In the genomic region with DNA sequence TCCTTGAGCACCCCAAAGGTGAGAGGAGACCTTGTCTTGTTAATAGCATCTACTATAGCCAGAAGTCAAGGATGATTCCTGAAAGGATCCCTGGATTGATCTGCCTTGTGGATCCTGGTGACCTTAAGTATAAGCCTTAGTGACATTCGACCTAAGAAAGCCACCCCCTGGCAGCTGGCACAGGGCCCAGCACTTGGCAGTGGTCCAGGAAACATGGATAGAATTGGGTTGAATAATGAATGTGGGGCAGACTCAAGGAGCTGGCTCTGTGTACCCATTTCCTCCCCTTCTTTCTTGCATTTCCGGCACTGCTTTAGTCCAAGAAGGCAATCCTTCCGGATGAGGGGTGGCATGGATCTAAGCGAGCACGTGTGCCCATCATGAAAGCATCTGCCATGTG, we compare ENCODE assay signal across 18 mouse cellular contexts.
DNase-seq lines count a peak whose midpoint lies in the region; ATAC-seq lines count a peak whose summit lies in the region.
"Had no signal": no experiment of that assay in that cellular context is flagged by ENCODE, and none has a peak within 500 bp of the region (broad histone marks: within the 10 kb centered on the region; RNA-seq: fewer than 3 reads in every experiment).

No protein-coding gene starts in this region.

- DNase-seq in adrenal gland, postnatal 10 days: peak; percentile 29
- DNase-seq in adrenal gland, adult 18-20 months (ENCODE audit: low spot score in 2 of 2): no peak
- peak; percentile 34 for DNase-seq in kidney, postnatal 10 days
- DNase-seq in retina, postnatal 1 day: peak; percentile 46
- DNase-seq in retina, embryonic 14.5 days (ENCODE audit: low spot score): no peak
- DNase-seq: adrenal gland, postnatal 25 days; gastrocnemius, adult 2 months; kidney, adult 18-20 months; layer of hippocampus, postnatal 36 days; lung, postnatal 14 days had no signal

- 86% methylated on average over 5 of the region's 5 CpGs for WGBS in kidney, embryonic 14.5 days
- WGBS in limb, embryonic 13.5 days: 52% methylated on average over 5 of the region's 5 CpGs
- WGBS in heart, embryonic 11.5 days (ENCODE audit: insufficient replicate concordance): 69% methylated on average over 5 of the region's 5 CpGs

- no peaks in the 10 kb centered on the region for H3K36me3 ChIP-seq in kidney, embryonic 14.5 days (ENCODE audit: control insufficient read depth, insufficient read depth, low read length)
- H3K36me3 ChIP-seq in limb, embryonic 13.5 days: no peaks in the 10 kb centered on the region
- no peaks in the 10 kb centered on the region for H3K36me3 ChIP-seq in heart, embryonic 11.5 days (ENCODE audit: control insufficient read depth, insufficient read depth, low read length)
- H3K36me3 ChIP-seq: forebrain, embryonic 10.5 days; heart, embryonic 13.5 days; hindbrain, embryonic 10.5 days; liver, embryonic 15.5 days; neural tube, embryonic 13.5 days had no signal

- H3K27ac ChIP-seq in kidney, embryonic 14.5 days (ENCODE audit: low read depth, low read length): no peak overlapping the region
- peak overlapping the region; percentile 61; the same call in 1 of the 2 replicates for H3K27ac ChIP-seq in limb, embryonic 13.5 days
- H3K27ac ChIP-seq in heart, embryonic 11.5 days (ENCODE audit: low read depth, low read length): no peak overlapping the region
- H3K27ac ChIP-seq: forebrain, embryonic 10.5 days; gastrocnemius, adult 2 months; heart, embryonic 13.5 days; hindbrain, embryonic 10.5 days; liver, embryonic 15.5 days; neural tube, embryonic 13.5 days had no signal

- no peaks in the 10 kb centered on the region for H3K9me3 ChIP-seq in kidney, embryonic 14.5 days (ENCODE audit: control insufficient read depth, low read length)
- peaks cover 6% of the 10 kb centered on the region; the same call in 1 of the 2 replicates for H3K9me3 ChIP-seq in limb, embryonic 13.5 days
- H3K9me3 ChIP-seq in heart, embryonic 11.5 days (replicated peaks; ENCODE audit: control insufficient read depth, low read length): peaks cover 6% of the 10 kb centered on the region; the same call in 1 of the 2 replicates
- H3K9me3 ChIP-seq: forebrain, embryonic 10.5 days; hindbrain, embryonic 10.5 days; liver, embryonic 15.5 days; neural tube, embryonic 13.5 days had no signal

- no peak overlapping the region for H3K4me3 ChIP-seq in kidney, embryonic 14.5 days (ENCODE audit: low read length)
- no peak overlapping the region for H3K4me3 ChIP-seq in limb, embryonic 13.5 days
- no peak overlapping the region for H3K4me3 ChIP-seq in heart, embryonic 11.5 days (ENCODE audit: low read depth, low read length)
- H3K4me3 ChIP-seq: forebrain, embryonic 10.5 days; gastrocnemius, adult 2 months; heart, embryonic 13.5 days; hindbrain, embryonic 10.5 days; liver, embryonic 15.5 days; neural tube, embryonic 13.5 days had no signal

- H3K9ac ChIP-seq in kidney, embryonic 14.5 days (ENCODE audit: low read depth, low read length): no peak overlapping the region
- H3K9ac ChIP-seq in limb, embryonic 13.5 days: no peak overlapping the region
- H3K9ac ChIP-seq in heart, embryonic 11.5 days (ENCODE audit: low read depth, low read length): no peak overlapping the region
- H3K9ac ChIP-seq: heart, embryonic 13.5 days; liver, embryonic 15.5 days; neural tube, embryonic 13.5 days had no signal

- H3K27me3 ChIP-seq in kidney, embryonic 14.5 days (ENCODE audit: control insufficient read depth, insufficient read depth, low read length): no peaks in the 10 kb centered on the region
- no peaks in the 10 kb centered on the region for H3K27me3 ChIP-seq in limb, embryonic 13.5 days
- H3K27me3 ChIP-seq in heart, embryonic 11.5 days (ENCODE audit: control insufficient read depth, insufficient read depth, low read length): no peaks in the 10 kb centered on the region
- H3K27me3 ChIP-seq: heart, embryonic 13.5 days; liver, embryonic 15.5 days; neural tube, embryonic 13.5 days had no signal

- H3K4me1 ChIP-seq in kidney, embryonic 14.5 days (ENCODE audit: control insufficient read depth, insufficient read depth, low read length): no peaks in the 10 kb centered on the region
- peaks cover 40% of the 10 kb centered on the region for H3K4me1 ChIP-seq in limb, embryonic 13.5 days
- H3K4me1 ChIP-seq in heart, embryonic 11.5 days (ENCODE audit: control insufficient read depth, insufficient read depth, low read length): peaks cover 5% of the 10 kb centered on the region; the same call in 1 of the 2 replicates
- H3K4me1 ChIP-seq: liver, embryonic 15.5 days; neural tube, embryonic 13.5 days had no signal

- no peak for ATAC-seq in kidney, embryonic 14.5 days (ENCODE audit: low FRiP score, low TSS enrichment)
- ATAC-seq in limb, embryonic 13.5 days (ENCODE audit: low FRiP score, low read depth): no peak
- ATAC-seq in heart, embryonic 11.5 days (replicated peaks; ENCODE audit: insufficient number of reproducible peaks, low FRiP score, low TSS enrichment): no peak

- H3K4me2 ChIP-seq in kidney, embryonic 14.5 days (replicated peaks; ENCODE audit: low read depth, low read length): no peak overlapping the region
- H3K4me2 ChIP-seq in limb, embryonic 13.5 days (replicated peaks): no peak overlapping the region
- no peak overlapping the region for H3K4me2 ChIP-seq in heart, embryonic 11.5 days
- H3K4me2 ChIP-seq: heart, embryonic 13.5 days; liver, embryonic 15.5 days; neural tube, embryonic 13.5 days had no signal

Comparison
In these comparisons a context has a peak if more than half of its experiments do, and no peak if none do; other contexts are left out.
1. DNase-seq: peak in adrenal gland, postnatal 10 days (single experiment), kidney, postnatal 10 days (single experiment) and retina, postnatal 1 day (single experiment); none in adrenal gland, adult 18-20 months (0 of 2) and retina, embryonic 14.5 days (single experiment).